Mouse (Mus musculus) cerebellum, postnatal 4 days (tissue): ENCODE results near the gene Upb1.
A peak's percentile ranks its signal among the peaks of the same experiment; 100 is the strongest.
"Not testable (repeated sequence)": the region's sequence is repeated elsewhere in the genome, so short reads cannot be mapped to it uniquely, and the experiment has no call there.

Source experiments
- DNase-seq, 2 experiments: peaks; one replicate each; pipeline ENCODE4 v3.0.0; 2022; ENCODE audit warnings: low spot score in 2 of 2, mixed read lengths in 1 of 2

The Upb1 gene

DNA sequence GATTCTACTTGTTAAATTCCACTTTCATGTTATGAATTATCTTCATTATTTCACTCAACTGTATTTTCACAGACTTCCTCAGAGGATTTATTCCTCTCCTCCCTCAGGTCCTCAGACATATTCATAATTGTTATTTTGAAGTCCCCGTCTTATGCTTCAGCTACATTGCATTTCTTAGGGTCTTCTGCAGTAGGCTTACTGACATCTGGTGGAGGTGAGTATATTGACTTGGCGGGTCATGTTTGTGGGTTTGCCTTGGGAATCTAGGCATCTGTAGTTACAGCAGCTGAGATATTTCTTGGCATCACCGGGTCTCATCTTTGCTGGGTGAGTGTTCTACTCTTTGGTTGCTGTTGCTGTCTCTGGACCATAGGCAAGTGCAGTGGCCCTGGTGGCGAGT lies at the start of gene Upb1:
TSS of gene Upb1 (plus strand) at position 158 of the 400 bp plus-strand sequence.
- no peak for DNase-seq

DNA sequence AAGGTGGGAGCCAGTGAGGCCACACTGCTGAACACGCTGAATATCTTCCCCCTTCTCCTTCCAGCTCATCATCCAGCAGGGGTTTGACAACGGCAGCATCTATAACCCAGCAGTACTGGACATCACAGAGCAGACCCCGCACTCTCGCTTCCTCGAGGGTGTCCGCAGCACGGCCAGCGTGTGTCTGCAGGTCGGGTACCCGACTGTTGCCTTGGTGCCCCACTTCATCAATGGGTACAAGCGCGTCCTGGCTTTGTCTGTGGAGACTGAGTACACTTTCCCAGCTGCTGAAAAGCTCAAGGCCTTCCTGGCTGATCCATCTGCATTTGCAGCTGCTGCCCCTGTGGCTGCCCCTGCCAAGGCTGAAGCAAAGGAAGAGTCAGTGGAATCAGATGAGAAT lies 48.4 kb upstream of the Upb1 start:
- no peak for DNase-seq

GRCm38 (mm10) chr10:75353838-75354241 lies 47.1 kb upstream of the Upb1 start:
- not testable (repeated sequence) for DNase-seq

GRCm38 (mm10) chr10:75355341-75355740 lies 45.6 kb upstream of the Upb1 start:
- DNase-seq = no peak

DNA sequence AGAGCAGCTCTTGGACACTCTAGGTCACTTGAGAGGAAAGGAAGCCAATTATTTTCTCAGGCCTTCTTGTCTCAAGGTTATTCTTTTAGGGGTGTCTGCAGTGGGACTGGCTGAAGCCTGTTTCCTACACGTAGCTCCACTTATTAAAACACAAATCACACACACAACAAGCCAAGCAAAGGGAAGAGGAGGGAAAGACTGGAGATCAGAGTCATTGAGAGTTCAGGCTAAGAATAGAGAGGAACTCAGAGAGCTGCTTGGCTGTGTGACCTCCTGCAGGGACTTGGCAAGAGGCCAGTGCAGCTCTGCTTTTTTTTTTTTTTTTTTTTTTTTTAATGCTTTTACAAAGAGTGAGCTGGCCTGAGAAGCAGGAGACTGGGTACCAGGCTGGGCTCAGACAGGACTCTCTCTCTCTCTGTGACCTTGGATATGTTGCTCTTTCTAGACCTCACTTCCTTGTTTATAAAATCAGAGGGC lies 36.7 kb upstream of the Upb1 start:
- DNase-seq = peak; percentile 29 to 66

DNA sequence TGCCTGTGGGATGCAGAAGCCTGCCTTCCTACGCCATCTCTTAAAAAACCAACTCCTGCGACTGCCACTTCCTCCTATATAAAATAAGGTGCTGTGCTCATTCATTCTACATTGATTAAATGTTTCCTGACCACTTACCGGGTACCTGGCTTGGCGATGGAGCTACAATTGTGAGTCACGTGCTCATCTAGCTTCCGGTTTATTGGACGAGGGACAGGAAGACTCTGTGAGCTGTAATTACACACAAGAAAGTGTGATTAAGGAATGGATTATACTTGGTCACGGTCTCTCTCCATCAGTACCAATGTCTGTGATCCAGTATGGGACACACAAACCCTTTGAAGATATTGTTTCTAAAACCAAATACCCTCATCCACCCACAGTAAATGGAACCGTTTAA lies 36.1 kb upstream of the Upb1 start:
- no peak for DNase-seq

GRCm38 (mm10) chr10:75365231-75365633 lies 35.7 kb upstream of the Upb1 start:
- no peak for DNase-seq

GRCm38 (mm10) chr10:75373655-75374351 lies 27.1 kb upstream of the Upb1 start:
- peak in 1 of 2 experiments; percentile 30 for DNase-seq

DNA sequence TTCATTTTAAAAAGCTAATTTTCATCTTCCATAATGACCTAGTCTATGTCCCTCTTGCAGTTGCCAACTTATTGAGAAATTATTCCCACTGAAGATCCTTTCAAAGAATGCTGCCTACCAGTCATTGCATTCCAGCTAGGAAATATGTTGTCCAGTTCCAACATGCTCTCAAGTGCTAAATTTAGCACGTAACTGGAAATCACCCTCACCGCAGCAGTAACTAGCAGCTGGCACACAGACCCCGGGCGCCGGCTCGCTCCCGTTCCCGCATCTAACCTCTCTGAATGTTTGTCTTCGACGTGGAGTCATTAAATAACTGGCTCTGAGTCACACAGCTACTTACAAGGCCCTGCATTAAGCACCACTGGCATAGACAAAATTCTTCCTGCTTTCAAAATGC lies 22.2 kb upstream of the Upb1 start:
- no peak for DNase-seq

DNA sequence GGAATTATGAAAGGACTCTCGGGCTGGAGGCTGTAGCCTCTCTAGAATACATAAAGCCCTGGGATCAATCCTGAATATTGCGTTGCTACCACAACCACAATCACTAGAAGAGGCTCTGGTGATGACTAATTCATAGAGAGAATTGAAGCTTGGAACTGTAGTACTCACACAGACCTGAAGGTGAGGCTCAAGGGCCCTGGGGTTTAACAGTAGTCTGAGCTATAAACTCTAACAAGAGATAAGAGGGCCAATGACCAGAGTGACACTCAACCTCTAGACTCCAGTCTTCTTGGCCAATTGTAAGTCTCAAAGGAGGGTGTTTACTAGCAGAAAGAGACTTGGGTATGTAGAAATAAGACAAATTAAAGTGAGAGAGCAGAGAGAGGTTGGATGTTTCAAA lies 10.8 kb upstream of the Upb1 start:
- no peak for DNase-seq

DNA sequence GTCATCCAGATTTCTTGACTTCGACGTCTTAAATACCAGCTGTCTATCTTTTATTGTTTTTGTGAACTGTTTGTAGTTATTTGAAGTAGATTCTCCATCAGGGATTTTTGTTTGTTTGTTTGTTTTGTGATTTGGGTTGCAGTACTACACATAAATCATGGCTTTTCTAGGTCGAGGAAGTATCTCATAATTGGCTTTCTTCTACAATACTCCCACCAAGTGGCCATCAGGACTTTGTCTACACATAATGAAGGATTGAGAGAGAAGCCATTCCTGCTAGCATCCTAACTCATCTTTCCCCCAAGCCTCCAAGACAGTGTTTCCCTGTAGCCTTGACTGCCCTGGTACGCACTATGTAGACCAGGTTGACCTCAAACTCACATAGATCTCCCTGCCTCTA lies 10.1 kb upstream of the Upb1 start:
- DNase-seq = no peak

- DNase-seq = no peak
Measured at GRCm38 (mm10) chr10:75394796-75395195, 6.1 kb upstream of the Upb1 start.

- DNase-seq = no peak
Measured at GRCm38 (mm10) chr10:75396966-75397365, 3.9 kb upstream of the Upb1 start.

GRCm38 (mm10) chr10:75405916-75406315 lies 5.0 kb downstream of the Upb1 start:
- no peak for DNase-seq

- peak in 1 of 2 experiments; percentile 43 for DNase-seq
Measured at GRCm38 (mm10) chr10:75406755-75407154, 5.8 kb downstream of the Upb1 start.

DNA sequence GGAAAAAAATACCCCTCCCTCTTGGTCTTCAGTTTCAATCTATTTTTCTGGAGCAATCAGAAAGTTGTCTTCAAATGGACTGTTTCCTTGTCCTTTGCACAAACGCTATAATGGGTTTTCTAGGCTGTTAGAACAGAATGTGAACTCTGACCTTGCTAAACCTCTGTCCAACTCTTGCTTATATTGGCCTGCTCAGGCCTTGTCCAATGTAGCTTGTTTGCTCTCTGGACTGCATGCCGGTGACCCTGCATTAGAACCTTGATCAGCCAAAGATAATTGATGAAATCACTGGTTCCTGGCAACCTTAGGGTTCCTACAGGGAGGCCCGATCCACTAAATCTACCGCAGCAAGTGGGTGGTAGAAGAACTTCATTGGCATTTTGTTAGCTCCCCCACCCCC lies 6.8 kb downstream of the Upb1 start:
- DNase-seq = no peak

GRCm38 (mm10) chr10:75411343-75412113 lies 10.6 kb downstream of the Upb1 start:
- not testable (repeated sequence) for DNase-seq

DNA sequence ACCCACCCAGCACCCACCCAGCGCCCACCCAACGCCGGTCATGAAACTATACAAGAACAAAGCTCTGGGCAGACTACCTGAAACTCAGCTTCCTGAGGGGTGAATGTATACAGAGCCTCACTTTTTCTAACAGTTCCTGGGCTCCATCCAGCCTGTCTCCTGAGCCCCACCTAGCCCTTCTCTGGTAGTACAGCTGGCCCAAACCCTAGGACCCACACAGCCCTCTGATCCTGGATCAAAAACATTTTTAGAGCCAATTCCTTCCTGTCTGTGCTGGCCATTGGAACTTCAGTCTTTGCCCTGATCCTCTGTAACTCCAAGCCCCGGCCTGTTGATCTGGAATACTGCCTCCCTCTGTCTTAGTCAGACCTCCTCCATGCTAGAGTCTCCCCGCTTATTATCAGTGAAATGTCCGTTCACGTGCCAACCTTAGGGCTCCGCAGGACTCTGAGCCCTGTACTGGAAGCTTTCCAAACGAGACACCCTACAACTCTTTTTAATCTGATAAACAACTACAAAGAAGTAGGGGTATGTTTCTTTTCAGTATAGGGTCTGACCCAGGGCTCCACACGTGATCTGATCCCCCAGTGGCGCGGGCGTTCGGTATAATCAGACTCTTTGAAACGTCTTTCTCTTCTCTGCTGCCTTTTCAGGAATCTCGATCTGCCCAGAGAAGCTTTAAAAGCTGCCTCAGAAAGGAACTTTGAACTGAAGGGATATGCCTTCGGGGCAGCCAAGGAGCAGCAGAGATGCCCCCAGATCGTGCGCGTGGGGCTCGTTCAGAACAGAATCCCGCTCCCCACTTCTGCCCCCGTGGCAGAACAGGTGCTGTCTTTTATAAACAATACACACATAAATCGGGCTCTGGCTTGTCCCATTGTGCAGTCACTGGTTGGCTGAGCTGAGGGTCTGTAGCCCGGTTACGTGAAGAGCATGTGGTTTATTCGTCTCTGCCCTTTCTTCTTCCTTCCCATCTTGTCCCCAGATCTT lies 11.5 kb downstream of the Upb1 start:
- no peak for DNase-seq

DNA sequence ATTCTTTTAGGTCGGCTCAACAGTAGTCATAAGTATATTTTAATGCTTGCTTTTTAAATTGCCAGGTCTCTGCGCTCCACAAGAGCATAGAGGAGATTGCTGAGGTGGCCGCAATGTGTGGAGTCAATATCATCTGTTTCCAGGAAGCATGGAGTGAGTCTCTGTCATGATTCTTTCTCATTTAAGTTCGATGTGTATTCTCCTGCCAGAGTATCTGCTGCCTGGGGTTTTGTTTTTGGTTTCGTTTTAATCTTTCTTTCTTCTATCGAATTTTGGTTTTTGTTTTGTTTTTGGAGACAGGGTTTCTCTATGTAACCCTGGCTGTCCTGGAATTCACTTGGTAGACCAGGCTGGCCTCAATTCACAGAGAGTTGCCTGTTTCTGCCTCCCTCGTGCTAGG lies 14.0 kb downstream of the Upb1 start:
- DNase-seq = no peak

DNA sequence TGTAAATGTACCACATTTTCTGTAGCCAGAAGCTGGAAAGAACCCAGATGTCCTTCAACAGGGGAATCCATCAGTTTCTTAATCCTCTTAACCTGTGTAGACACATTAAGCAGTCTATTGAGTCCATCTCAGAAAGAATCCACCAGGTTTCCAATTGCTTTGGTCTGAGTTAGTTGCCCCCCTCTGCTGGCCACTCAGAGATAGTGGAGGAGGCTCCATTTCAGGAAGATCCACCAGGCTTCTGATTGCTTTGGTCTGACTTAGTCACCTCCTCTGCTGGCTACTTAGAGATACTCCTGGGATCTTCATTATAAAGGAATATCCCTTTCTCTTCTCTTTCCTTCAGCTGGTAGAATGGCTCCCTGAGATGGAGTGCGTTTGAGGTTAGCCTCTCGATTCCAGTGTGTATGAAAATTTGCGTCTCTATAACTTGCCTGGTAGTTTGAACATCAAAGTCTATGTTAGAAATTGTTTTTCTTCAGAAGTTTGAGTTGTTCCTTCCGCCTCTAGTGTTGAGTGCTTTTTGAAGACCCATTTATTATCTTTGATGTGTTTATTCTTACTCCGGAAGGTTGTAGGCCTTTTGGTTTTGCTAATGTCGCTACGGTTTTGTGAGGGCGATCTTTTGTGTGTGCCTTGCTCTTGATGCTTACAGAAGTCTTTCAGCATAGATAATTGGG lies 16.6 kb downstream of the Upb1 start:
- DNase-seq = no peak

GRCm38 (mm10) chr10:75418747-75419146 lies 17.8 kb downstream of the Upb1 start:
- DNase-seq = no peak
